8 mouse cellular contexts compared by ENCODE assay signal in the genomic region with DNA sequence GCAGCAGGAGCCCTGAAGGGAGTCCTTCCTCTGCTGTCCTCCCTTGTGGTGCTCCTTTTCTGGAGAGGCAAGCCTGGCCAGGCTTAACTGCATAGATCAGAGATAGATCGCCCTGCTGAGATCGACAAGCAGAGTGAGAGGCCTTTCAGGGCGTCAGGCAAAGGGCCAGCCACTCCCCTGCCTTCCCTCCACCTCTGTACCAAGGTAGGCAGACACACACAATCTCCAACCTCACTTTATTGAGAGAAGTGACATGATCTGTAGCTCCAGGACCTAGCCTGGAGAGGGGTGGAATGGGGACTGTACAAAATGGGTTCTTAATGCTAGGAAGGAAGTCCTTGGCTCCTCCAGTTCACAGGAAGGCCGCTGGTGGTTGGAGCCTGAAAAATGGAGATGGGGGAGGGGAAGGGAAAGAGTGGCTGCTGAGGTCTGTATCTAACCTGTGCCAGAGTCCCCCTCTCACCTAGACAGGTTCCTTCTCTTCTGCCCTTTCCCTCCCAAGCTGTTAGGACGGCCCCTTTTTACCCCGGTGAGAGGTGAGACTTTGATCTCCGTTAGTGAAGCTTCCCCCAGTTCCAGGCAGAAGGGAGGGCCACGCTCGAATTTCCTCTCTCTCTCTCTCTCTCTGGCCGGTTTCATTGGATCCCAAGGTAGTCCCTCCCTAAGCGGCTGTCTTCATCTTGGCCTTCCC. TPM values are rescaled to one million over a fixed set of nuclear protein-coding genes. Genes with fewer than 3 reads are reported as not detected.
DNase-seq lines count a peak whose midpoint lies in the region; ATAC-seq and TF ChIP-seq lines count a peak whose summit lies in the region.
"Had no signal": no experiment of that assay in that cellular context is flagged by ENCODE, and none has a peak within 500 bp of the region (broad histone marks: within the 10 kb centered on the region; RNA-seq: fewer than 3 reads in every experiment).

No protein-coding gene starts in this region.

- H3K4me2 ChIP-seq in lung, postnatal 0 days (replicated peaks; ENCODE audit: low read depth, low read length), result no peak overlapping the region
- 0 out of 2 replicates have a peak overlapping the region, but pooled peaks have one; percentile 7 for H3K4me2 ChIP-seq in liver, embryonic 16.5 days (ENCODE audit: low read depth, low read length)
- H3K4me2 ChIP-seq: limb, embryonic 15.5 days had no signal

- H3K36me3 ChIP-seq in lung, postnatal 0 days (ENCODE audit: insufficient read depth, low read length), result no peaks in the 10 kb centered on the region
- H3K36me3 ChIP-seq in embryonic facial prominence, embryonic 10.5 days (replicated peaks), result peaks cover 51% of the 10 kb centered on the region
- peaks cover 14% of the 10 kb centered on the region for H3K36me3 ChIP-seq in liver, embryonic 16.5 days (ENCODE audit: control insufficient read depth, insufficient read depth)

- TF ChIP-seq CTCF in lung, postnatal 0 days (IDR thresholded peaks at IDR 0.05), result no peak

- H3K4me3 ChIP-seq in lung, postnatal 0 days (ENCODE audit: low read depth, low read length), result no peak overlapping the region
- H3K4me3 ChIP-seq in embryonic facial prominence, embryonic 10.5 days, result peak overlapping the region; percentile 37
- H3K4me3 ChIP-seq in liver, embryonic 16.5 days (ENCODE audit: low read depth, low read length), result no peak overlapping the region
- H3K4me3 ChIP-seq: limb, embryonic 15.5 days had no signal

- no peak overlapping the region for H3K9ac ChIP-seq in lung, postnatal 0 days (replicated peaks; ENCODE audit: low read depth)
- H3K9ac ChIP-seq in liver, embryonic 16.5 days (ENCODE audit: low read depth, low read length), result no peak overlapping the region
- H3K9ac ChIP-seq: limb, embryonic 15.5 days had no signal

- peak; percentile 4 for DNase-seq in lung, postnatal 0 days (ENCODE audit: low spot score)
- DNase-seq in lung, postnatal 25 days (ENCODE audit: low spot score), result no peak
- DNase-seq in embryonic facial prominence, embryonic 10.5 days (ENCODE audit: low spot score), result peak; percentile 57
- DNase-seq in kidney, adult 8-10 months, result peak; percentile 50 to 61
- DNase-seq in natural killer cell, adult 2 months (ENCODE audit: low spot score in 2 of 2), result no peak
- no peak for DNase-seq in ovary, postnatal 36 days (ENCODE audit: low spot score)

- no peak for ATAC-seq in lung, postnatal 0 days
- peak; percentile 18; the same call in 1 of the 2 replicates for ATAC-seq in liver, embryonic 16.5 days (ENCODE audit: low read depth)

- WGBS in lung, postnatal 0 days, result 8% methylated on average over 11 of the region's 11 CpGs
- WGBS in embryonic facial prominence, embryonic 10.5 days, result 7% methylated on average over 11 of the region's 11 CpGs
- 14% methylated on average over 11 of the region's 11 CpGs for WGBS in liver, embryonic 16.5 days (ENCODE audit: insufficient replicate concordance)

- H3K27me3 ChIP-seq in lung, postnatal 0 days (replicated peaks; ENCODE audit: insufficient read depth, low read length), result peaks cover 33% of the 10 kb centered on the region
- H3K27me3 ChIP-seq in embryonic facial prominence, embryonic 10.5 days (replicated peaks; ENCODE audit: low read depth, poor library complexity, severe bottlenecking), result peaks cover 69% of the 10 kb centered on the region
- peaks cover 46% of the 10 kb centered on the region for H3K27me3 ChIP-seq in liver, embryonic 16.5 days (ENCODE audit: control insufficient read depth, insufficient read depth, low read depth, low read length)

- H3K27ac ChIP-seq in lung, postnatal 0 days (ENCODE audit: low read length), result no peak overlapping the region
- H3K27ac ChIP-seq in embryonic facial prominence, embryonic 10.5 days (replicated peaks), result no peak overlapping the region
- H3K27ac ChIP-seq in liver, embryonic 16.5 days (ENCODE audit: low read length), result no peak overlapping the region
- H3K27ac ChIP-seq: limb, embryonic 15.5 days had no signal

- H3K4me1 ChIP-seq in lung, postnatal 0 days (ENCODE audit: insufficient read depth, low read depth, low read length), result no peaks in the 10 kb centered on the region
- peaks cover 31% of the 10 kb centered on the region for H3K4me1 ChIP-seq in embryonic facial prominence, embryonic 10.5 days
- peaks cover 10% of the 10 kb centered on the region for H3K4me1 ChIP-seq in liver, embryonic 16.5 days (ENCODE audit: control insufficient read depth, low read depth, low read length)

- no peak for TF ChIP-seq EP300 in lung, postnatal 0 days (IDR thresholded peaks at IDR 0.05)

- H3K9me3 ChIP-seq in lung, postnatal 0 days (ENCODE audit: low read length), result no peaks in the 10 kb centered on the region
- H3K9me3 ChIP-seq in embryonic facial prominence, embryonic 10.5 days, result no peaks in the 10 kb centered on the region
- no peaks in the 10 kb centered on the region for H3K9me3 ChIP-seq in liver, embryonic 16.5 days (replicated peaks; ENCODE audit: control insufficient read depth, low read length)
- H3K9me3 ChIP-seq: limb, embryonic 15.5 days had no signal

RNA-seq across cellular contexts. Expression of a gene that starts 3.6 kb away (rescaled TPM):
- polyA plus RNA-seq in lung, postnatal 0 days (2015; fragmentation: Nextera tagmentation; extraction: Ambion mirVana), result not detected in 2 replicates
- 0.36 and 0.52 TPM in 2 replicates for polyA plus RNA-seq in embryonic facial prominence, embryonic 10.5 days (2016; fragmentation: Nextera tagmentation; extraction: Ambion mirVana)
- not detected in 2 replicates for polyA plus RNA-seq in liver, embryonic 16.5 days (2015; fragmentation: Nextera tagmentation; extraction: Ambion mirVana)
- polyA plus RNA-seq: limb, embryonic 15.5 days had no signal

RNA-seq across cellular contexts. Expression of a gene that starts 9.0 kb away (rescaled TPM):
- 0.50 and 0.96 TPM in 2 replicates for polyA plus RNA-seq in lung, postnatal 0 days (2015; fragmentation: Nextera tagmentation; extraction: Ambion mirVana)
- 1.1 and 1.6 TPM in 2 replicates for polyA plus RNA-seq in embryonic facial prominence, embryonic 10.5 days (2016; fragmentation: Nextera tagmentation; extraction: Ambion mirVana)
- 18.5 and 19.2 TPM in 2 replicates for polyA plus RNA-seq in liver, embryonic 16.5 days (2015; fragmentation: Nextera tagmentation; extraction: Ambion mirVana)

RNA-seq across cellular contexts. Expression of a gene that starts 9.6 kb away (rescaled TPM):
- 0.95 and 0.99 TPM in 2 replicates for polyA plus RNA-seq in lung, postnatal 0 days (2015; fragmentation: Nextera tagmentation; extraction: Ambion mirVana)
- 49.8 and 53.1 TPM in 2 replicates for polyA plus RNA-seq in embryonic facial prominence, embryonic 10.5 days (2016; fragmentation: Nextera tagmentation; extraction: Ambion mirVana)
- polyA plus RNA-seq in liver, embryonic 16.5 days (2015; fragmentation: Nextera tagmentation; extraction: Ambion mirVana), result 13.3 and 15.2 TPM in 2 replicates

RNA-seq across cellular contexts. Expression of a gene that starts 29.0 kb away (rescaled TPM):
- polyA plus RNA-seq in lung, postnatal 0 days (2015; fragmentation: Nextera tagmentation; extraction: Ambion mirVana), result 0.32 and 0.42 TPM in 2 replicates
- polyA plus RNA-seq in embryonic facial prominence, embryonic 10.5 days (2016; fragmentation: Nextera tagmentation; extraction: Ambion mirVana), result 3.7 and 6.3 TPM in 2 replicates
- 0.86 and 1.1 TPM in 2 replicates for polyA plus RNA-seq in liver, embryonic 16.5 days (2015; fragmentation: Nextera tagmentation; extraction: Ambion mirVana)

RNA-seq across cellular contexts. Expression of a gene that starts 41.7 kb away (rescaled TPM):
- 13.7 and 16.3 TPM in 2 replicates for polyA plus RNA-seq in lung, postnatal 0 days (2015; fragmentation: Nextera tagmentation; extraction: Ambion mirVana)
- polyA plus RNA-seq in embryonic facial prominence, embryonic 10.5 days (2016; fragmentation: Nextera tagmentation; extraction: Ambion mirVana), result 60.1 and 62.1 TPM in 2 replicates
- 5.5 and 6.0 TPM in 2 replicates for polyA plus RNA-seq in liver, embryonic 16.5 days (2015; fragmentation: Nextera tagmentation; extraction: Ambion mirVana)

Comparison
In these comparisons a context has a peak if more than half of its experiments do, and no peak if none do; other contexts are left out.
1. DNase-seq: peak in lung, postnatal 0 days (single experiment), embryonic facial prominence, embryonic 10.5 days (single experiment) and kidney, adult 8-10 months (2 of 2); none in lung, postnatal 25 days (single experiment), natural killer cell, adult 2 months (0 of 2) and ovary, postnatal 36 days (single experiment).